Mouse (Mus musculus) 3T3-L1 (cell line): Measurements from ENCODE around the gene Panx3.

Experiments
- DNase-seq: peaks from one replicate; pipeline ENCODE4 v3.0.0-alpha.2; 2015; ENCODE audit warnings: low read depth, low spot score

Gene Panx3

GRCm38 (mm10) chr9:37669115-37669514 lies at the start of gene Panx3:
Gene Panx3 (minus strand): TSS chr9:37669235.
- DNase-seq, result no peak

DNA sequence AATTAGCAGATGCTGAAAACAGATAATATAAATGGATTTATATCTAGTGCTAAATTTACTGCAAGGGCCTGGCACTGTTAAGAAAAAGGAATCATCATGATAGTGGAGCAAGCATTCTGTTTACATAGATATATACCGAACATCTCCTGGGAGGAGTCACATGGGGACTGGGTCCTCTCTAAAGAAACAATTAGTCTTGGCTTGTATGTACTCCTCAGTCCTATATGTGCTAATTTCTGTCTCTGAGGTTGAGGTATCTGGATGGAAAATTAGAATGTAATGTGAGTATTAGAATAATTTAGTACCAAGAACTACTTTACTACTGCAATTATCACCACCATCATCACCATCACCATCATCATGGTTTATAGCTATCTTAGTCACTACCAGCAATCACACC lies 47.1 kb upstream of the Panx3 start, which contains the start of gene Olfr160:
Gene Olfr160, minus strand, starts transcription at position 101 of the 400 bp plus-strand sequence.
- DNase-seq, result no peak

- DNase-seq, result peak; percentile 78
Observed at GRCm38 (mm10) chr9:37689970-37690686, 21.1 kb upstream of the Panx3 start.

DNA sequence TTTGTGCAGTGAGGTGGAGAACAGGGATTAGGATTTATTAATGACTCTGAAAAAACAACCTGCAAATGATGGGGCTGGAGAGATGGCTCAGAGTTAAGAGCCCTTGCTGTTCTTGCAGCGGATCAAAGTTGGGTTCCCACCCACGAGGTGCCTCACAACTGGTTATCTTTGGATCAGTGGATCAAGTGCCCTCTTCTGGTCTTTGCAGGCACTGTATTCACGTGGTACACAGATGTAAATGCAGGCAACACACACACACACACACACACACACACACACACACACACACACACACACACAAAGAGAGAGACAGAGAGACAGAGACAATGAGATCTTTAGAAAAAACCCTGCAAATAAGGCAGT lies 18.9 kb upstream of the Panx3 start:
- DNase-seq, result peak; percentile 26

- peak; percentile 52 for DNase-seq
Observed at GRCm38 (mm10) chr9:37687288-37687940, 18.4 kb upstream of the Panx3 start.

- no peak for DNase-seq
Observed at GRCm38 (mm10) chr9:37681123-37681522, 12.1 kb upstream of the Panx3 start.

DNA sequence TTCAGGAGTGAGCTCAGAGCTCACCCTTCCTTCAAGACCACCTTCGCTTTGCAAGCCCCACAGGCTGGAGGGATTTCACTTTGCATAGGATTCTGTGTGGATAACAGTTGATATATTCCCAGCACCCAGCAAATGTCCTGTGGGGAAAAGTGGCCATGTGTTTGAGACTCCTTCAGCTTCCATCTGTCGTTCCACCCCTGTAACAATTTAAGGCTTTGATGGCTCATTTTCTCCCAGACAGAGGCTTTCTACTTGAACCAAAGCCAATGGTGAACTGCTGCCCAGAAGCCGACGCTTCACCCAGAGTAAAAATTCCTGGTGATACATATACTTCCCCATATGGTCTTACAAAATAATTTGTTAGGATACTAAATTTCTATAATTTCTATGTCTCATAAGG lies 6.3 kb upstream of the Panx3 start:
- DNase-seq, result no peak

DNA sequence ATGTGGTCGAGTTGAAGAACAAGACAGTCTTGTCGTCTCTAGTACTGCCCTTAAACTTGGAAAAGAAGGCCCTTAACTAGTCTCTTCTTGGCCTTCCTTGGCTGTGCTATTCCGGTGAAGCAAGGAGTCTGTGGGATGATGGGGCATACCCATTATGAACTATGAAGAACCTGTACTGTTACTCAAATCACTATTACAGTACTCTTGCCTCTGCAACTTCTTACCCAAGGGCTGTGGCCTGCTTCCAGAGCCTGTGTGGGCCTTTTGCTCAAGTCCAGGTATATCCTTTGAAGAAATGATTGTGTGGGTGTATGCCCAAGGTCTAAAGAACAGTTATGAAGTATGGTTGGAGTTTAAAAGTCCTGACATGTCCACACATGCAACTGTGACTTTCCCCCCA lies 1.2 kb upstream of the Panx3 start:
- no peak for DNase-seq

GRCm38 (mm10) chr9:37669678-37670077 lies 643 bp upstream of the Panx3 start:
- DNase-seq, result no peak

GRCm38 (mm10) chr9:37666045-37666444 lies 3.0 kb downstream of the Panx3 start:
- no peak for DNase-seq

DNA sequence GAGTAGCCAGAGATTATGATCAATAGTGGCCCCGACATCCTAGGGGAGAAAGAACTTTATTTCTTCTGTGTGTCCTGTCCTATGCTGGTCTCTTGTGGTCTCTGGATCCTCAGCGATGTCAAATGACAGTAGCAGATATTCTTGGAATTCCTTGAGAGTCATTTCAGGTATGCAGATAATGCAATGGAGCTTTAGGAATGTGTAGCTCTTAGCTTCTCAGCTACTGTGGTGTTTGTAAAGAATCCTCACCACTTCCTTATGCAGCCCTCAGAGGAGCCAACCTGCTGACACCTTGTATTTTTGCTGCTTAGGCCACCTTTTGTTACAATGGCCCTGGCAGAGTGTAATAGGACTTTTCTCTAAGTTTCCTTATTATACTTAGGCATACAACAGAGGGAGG lies 4.4 kb downstream of the Panx3 start:
- no peak for DNase-seq

- DNase-seq, result no peak
Observed at GRCm38 (mm10) chr9:37663210-37663609, 5.8 kb downstream of the Panx3 start.

DNA sequence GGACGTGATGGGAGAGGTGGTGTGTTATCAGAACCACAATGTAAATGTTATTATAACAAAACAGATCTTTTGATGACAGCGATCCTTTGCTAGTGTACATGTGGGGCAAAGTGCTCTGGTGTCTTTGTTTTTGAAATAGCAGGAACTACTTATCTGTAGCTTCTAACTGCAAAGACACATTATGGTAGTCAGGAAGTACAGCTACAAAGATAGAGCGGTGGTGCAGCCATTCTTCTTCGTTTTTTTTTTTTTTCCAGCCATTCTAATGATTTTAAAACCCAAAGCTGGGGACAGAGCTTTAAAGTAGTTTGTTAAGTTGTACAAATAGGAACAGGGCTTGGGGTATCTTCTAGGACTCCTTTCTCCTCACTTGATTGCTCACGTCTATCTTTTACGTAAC lies 9.6 kb downstream of the Panx3 start:
- no peak for DNase-seq

DNA sequence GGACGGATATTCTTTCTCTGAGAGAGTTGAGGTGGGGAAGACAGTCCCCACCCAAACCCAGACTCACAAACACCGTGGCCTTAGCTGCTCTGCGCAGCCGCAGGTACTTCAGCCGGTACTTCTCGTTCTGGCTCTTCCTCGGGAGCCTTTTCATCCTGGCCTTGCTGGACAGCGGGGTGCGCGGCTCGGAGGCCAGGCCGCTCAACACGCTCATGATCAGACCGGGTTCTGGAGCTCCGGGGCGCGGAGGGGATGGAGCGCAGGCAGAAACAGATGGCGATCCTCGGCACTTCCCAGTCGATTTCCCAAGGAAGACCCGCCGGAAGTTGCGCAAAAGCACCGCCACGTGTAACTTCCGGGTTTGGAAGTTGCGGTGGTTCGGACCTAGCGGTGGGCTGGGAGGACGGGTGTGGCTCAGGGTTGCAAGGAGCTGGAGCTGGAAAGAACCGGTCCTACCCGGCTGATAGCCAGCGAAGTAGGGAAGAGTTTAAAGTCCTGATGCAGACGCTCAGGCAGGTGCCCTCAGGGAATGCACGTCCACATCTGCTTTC lies 12.0 kb downstream of the Panx3 start, which contains the start of gene Tbrg1:
Gene Tbrg1, minus strand, starts transcription at position 382 of the 551 bp plus-strand sequence.
- peak; percentile 97 for DNase-seq

DNA sequence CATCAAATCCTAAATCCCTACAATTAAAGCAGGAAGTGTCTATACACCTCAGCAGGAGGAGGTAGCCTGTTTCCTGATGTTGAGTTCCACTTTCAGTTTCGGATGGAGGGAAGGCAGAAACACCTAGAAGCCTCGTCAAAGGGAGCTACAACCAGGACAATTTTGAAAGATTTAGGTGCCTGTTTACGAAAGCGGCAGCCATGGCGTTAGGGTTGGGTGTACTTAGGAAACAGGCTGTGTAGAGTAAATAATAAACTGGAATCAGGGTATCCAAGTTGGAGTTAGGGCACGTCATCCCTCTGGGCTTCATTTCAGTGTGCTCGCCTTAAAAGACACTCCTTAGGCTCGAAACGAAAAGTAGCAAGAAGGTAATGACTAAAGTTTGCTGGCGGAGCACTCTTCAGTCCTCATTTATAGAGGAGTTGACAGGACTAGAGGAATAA lies 12.6 kb downstream of the Panx3 start:
- peak; percentile 62 for DNase-seq

DNA sequence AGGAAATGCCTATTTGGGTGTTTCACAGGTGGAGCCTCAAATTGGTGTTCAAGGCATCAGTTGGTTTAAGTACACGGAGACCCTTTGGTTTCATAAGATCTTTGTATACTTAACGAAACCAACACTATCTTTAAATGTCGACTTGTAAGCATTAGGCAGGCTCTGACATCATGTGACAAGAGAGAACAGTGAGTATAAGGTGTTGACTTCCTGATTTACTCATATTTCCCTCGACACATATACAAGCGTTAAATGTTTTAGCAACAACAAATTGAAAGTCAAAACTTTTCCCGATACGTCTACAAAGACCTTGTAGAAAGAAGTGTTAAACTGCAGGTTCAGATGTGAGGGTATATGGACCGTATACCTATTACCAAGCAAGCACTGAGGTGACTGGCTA lies 13.1 kb downstream of the Panx3 start:
- peak; percentile 44 for DNase-seq

GRCm38 (mm10) chr9:37653836-37654235 lies 15.2 kb downstream of the Panx3 start:
- no peak for DNase-seq

DNA sequence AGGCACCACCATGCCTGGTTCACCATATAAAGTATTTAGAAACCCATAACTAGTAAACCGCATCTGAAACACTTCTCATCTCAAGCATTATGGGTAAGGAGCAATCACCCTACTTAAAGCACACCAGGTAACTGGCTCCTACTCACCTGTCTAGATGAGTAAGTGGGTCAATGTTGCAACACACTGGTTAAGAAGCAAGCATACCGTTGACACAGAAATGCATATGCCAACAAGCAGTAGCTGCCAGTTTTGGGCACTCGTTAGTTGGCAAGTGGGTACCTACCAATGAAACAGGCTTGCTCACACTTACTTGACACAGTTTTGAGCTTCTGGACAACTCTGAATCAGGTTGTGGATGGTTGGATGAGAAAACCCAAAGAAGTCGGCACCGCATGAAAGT lies 18.4 kb downstream of the Panx3 start:
- DNase-seq, result no peak

- no peak for DNase-seq
Observed at GRCm38 (mm10) chr9:37646246-37646645, 22.8 kb downstream of the Panx3 start.

GRCm38 (mm10) chr9:37638721-37639120 lies 30.3 kb downstream of the Panx3 start:
- DNase-seq, result no peak

DNA sequence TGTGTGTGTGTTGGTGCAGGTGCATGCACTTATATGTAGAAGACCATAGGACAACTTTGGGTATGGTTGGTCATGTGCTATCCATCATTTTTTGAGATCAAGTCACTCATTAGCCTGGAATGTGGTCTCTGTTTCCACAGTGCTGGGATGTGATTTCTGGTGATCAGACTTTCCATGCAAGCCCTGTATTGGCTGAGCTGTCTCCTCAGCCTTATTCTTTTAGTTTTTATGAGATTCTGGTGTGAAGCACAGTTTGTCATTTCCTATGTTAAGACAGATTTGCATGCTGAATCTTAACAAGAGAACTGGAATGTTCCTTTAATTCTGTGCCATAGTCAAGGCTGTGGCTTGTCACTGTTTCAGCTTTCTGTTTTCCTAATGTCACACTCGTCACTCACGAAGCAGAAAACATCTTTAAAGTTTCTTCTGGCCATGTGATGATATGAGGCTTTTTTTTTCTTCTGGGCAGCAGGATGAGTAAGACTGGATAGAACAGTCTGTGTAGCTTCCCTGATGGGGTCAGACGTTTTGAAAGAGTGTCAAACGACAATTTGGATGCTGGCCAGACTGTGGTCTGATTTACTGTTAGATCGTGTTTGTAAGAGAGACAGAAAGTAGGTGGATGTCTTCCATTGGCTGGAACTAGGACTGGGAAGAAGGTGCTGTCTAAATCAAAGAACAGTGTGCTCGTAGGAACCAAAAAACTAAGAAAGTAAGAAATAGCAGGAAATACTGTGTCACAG lies 32.1 kb downstream of the Panx3 start:
- peak; percentile 56 for DNase-seq

- DNase-seq, result peak; percentile 68
Observed at GRCm38 (mm10) chr9:37636335-37636734, 32.7 kb downstream of the Panx3 start.
